Mouse (Mus musculus) forebrain, embryonic 15.5 days (tissue): ENCODE data around the gene Rab44. TPM values are rescaled to one million over a fixed set of nuclear protein-coding genes. Genes with fewer than 3 reads are reported as not detected.
"Not testable (repeated sequence)": the region's sequence is repeated elsewhere in the genome, so short reads cannot be mapped to it uniquely, and the experiment has no call there.

ENCODE experiments used
- ATAC-seq: fragments of 200-750 bp; cut with Nextera tagmentation; replicated peaks from 2 replicates; pipeline ENCODE4 v1.8.0; 2017; ENCODE audit warnings: mild to moderate bottlenecking, moderate TSS enrichment, moderate library complexity
- H3K27ac ChIP-seq: fragments of 300-500 bp; sonication (generic); replicated peaks from 2 replicates; pipeline ENCODE4 v1.5.1; 2015; ENCODE audit warnings: mild to moderate bottlenecking, inconsistent platforms
- H3K27me3 ChIP-seq: fragments of 300-500 bp; sonication (generic); 2 replicates; pipeline ENCODE4 v1.6.1; 2015; ENCODE audit warnings: inconsistent platforms
- H3K36me3 ChIP-seq: fragments of 300-500 bp; sonication (generic); 2 replicates; pipeline ENCODE4 v1.6.1; 2015; ENCODE audit warnings: mild to moderate bottlenecking, inconsistent platforms
- H3K4me1 ChIP-seq: fragments of 300-500 bp; sonication (generic); 2 replicates; pipeline ENCODE4 v1.6.1; 2015; ENCODE audit warnings: inconsistent platforms
- H3K4me2 ChIP-seq: fragments of 300-500 bp; sonication (generic); replicated peaks from 2 replicates; pipeline ENCODE4 v1.6.1; 2015; ENCODE audit warnings: mild to moderate bottlenecking, inconsistent platforms
- H3K4me3 ChIP-seq: fragments of 300-500 bp; sonication (generic); 2 replicates; pipeline ENCODE4 v1.5.1; 2015; ENCODE audit warnings: mild to moderate bottlenecking, inconsistent platforms
- H3K9ac ChIP-seq: fragments of 300-500 bp; sonication (generic); replicated peaks from 2 replicates; pipeline ENCODE4 v1.6.1; 2015; ENCODE audit warnings: mild to moderate bottlenecking, inconsistent platforms
- H3K9me3 ChIP-seq: fragments of 300-500 bp; sonication (generic); 2 replicates; pipeline ENCODE4 v1.6.1; 2016; ENCODE audit warnings: inconsistent platforms
- WGBS: fragments of 180-500 bp; shearing (Covaris S2); methylation state at CpG from one replicate; pipeline ENCODE4 v1.1.7; 2015; ENCODE audit warnings: mixed read lengths; 5-methylcytosine and 5-hydroxymethylcytosine counted together
- polyA plus RNA-seq: library from polyadenylated mRNA; unstranded; fragments of >200 nt; fragmentation: Nextera tagmentation; extraction: Ambion mirVana; gene quantifications from 2 replicates; pipeline ENCODE4 v1.2.1, GENCODE M21; 2015

Rab44 gene
- 0.05 TPM in 1 of 2 replicates, not detected in the other for polyA plus RNA-seq

GRCm38 (mm10) chr17:29113591-29114352, at the start of gene Rab44:
Gene Rab44 (plus strand): TSS chr17:29114145.
- no peaks in the 10 kb centered on the region for H3K27me3 ChIP-seq
- H3K9me3 ChIP-seq: no peaks in the 10 kb centered on the region

GRCm38 (mm10) chr17:29065245-29065940, 48.6 kb upstream of the Rab44 start:
- Histone ChIP-seq H3K36me3 (no peaks in the 10 kb centered on the region), H3K27me3 (no peaks in the 10 kb centered on the region), H3K9me3 (no peaks in the 10 kb centered on the region), H3K27ac (no peak overlapping the region), H3K4me1 (0 out of 2 replicates have a peak, but pooled peaks cover 3% of the 10 kb centered on the region), H3K9ac (no peak overlapping the region), H3K4me3 (no peak overlapping the region), H3K4me2 (no peak overlapping the region)
- ATAC-seq: no peak
- 81% methylated on average over 21 of the region's 21 CpGs for WGBS

More at GRCm38 (mm10) chr17:29113591-29114352, at the start of gene Rab44:
- Histone ChIP-seq H3K9ac (no peak within 1 kb of the TSS), H3K27ac (no peak within 1 kb of the TSS), H3K4me2 (no peak within 1 kb of the TSS), H3K4me3 (no peak within 1 kb of the TSS), H3K36me3 (no peaks in the 10 kb centered on the region), H3K4me1 (no peaks in the 10 kb centered on the region)
- WGBS: 96% methylated on average over 13 of the region's 13 CpGs
- ATAC-seq: no peak

- 94% methylated on average over 3 of the region's 3 CpGs for WGBS
- no peak for ATAC-seq
- Histone ChIP-seq H3K36me3 (no peaks in the 10 kb centered on the region), H3K4me2 (no peak overlapping the region), H3K4me1 (0 out of 2 replicates have a peak, but pooled peaks cover 3% of the 10 kb centered on the region), H3K27ac (no peak overlapping the region), H3K9ac (no peak overlapping the region), H3K27me3 (no peaks in the 10 kb centered on the region), H3K9me3 (no peaks in the 10 kb centered on the region), H3K4me3 (no peak overlapping the region)
Observed at GRCm38 (mm10) chr17:29065971-29066370, 48.0 kb upstream of the Rab44 start.

GRCm38 (mm10) chr17:29067416-29067815, 46.5 kb upstream of the Rab44 start:
- 85% methylated on average over 3 of the region's 3 CpGs for WGBS
- H3K27me3 ChIP-seq, H3K9me3 ChIP-seq, H3K4me1 ChIP-seq, H3K4me3 ChIP-seq, ATAC-seq, H3K4me2 ChIP-seq, H3K36me3 ChIP-seq, H3K9ac ChIP-seq, H3K27ac ChIP-seq: not testable (repeated sequence)

GRCm38 (mm10) chr17:29067847-29068246, 46.1 kb upstream of the Rab44 start:
- Histone ChIP-seq H3K4me2 (no peak overlapping the region), H3K27me3 (no peaks in the 10 kb centered on the region), H3K9me3 (no peaks in the 10 kb centered on the region), H3K9ac (no peak overlapping the region), H3K27ac (no peak overlapping the region), H3K4me1 (no peaks in the 10 kb centered on the region), H3K4me3 (no peak overlapping the region), H3K36me3 (no peaks in the 10 kb centered on the region)
- ATAC-seq: no peak
- 59% methylated on average over 5 of the region's 5 CpGs for WGBS

GRCm38 (mm10) chr17:29069063-29069462, 44.9 kb upstream of the Rab44 start:
- H3K27me3 ChIP-seq: no peaks in the 10 kb centered on the region
- 85% methylated on average over 10 of the region's 10 CpGs for WGBS
- H3K27ac ChIP-seq: no peak overlapping the region
- H3K4me3 ChIP-seq: no peak overlapping the region
- ATAC-seq: no peak
- H3K36me3 ChIP-seq: no peaks in the 10 kb centered on the region
- H3K9me3 ChIP-seq: no peaks in the 10 kb centered on the region
- H3K4me1 ChIP-seq: no peaks in the 10 kb centered on the region
- H3K4me2 ChIP-seq: no peak overlapping the region
- no peak overlapping the region for H3K9ac ChIP-seq

GRCm38 (mm10) chr17:29071820-29072219, 42.1 kb upstream of the Rab44 start:
- no peak overlapping the region for H3K4me2 ChIP-seq
- H3K9ac ChIP-seq: no peak overlapping the region
- H3K4me1 ChIP-seq: no peaks in the 10 kb centered on the region
- no peaks in the 10 kb centered on the region for H3K27me3 ChIP-seq
- no peak overlapping the region for H3K4me3 ChIP-seq
- H3K36me3 ChIP-seq: no peaks in the 10 kb centered on the region
- no peak overlapping the region for H3K27ac ChIP-seq
- ATAC-seq: no peak
- WGBS: 89% methylated on average over 5 of the region's 5 CpGs
- H3K9me3 ChIP-seq: no peaks in the 10 kb centered on the region

- Histone ChIP-seq H3K4me1 (peaks cover 1% of the 10 kb centered on the region), H3K27ac (no peak overlapping the region), H3K9ac (no peak overlapping the region), H3K36me3 (no peaks in the 10 kb centered on the region), H3K27me3 (no peaks in the 10 kb centered on the region), H3K4me3 (no peak overlapping the region), H3K9me3 (no peaks in the 10 kb centered on the region), H3K4me2 (no peak overlapping the region)
- ATAC-seq: no peak
- WGBS: 27% methylated on average over 11 of the region's 11 CpGs
Observed at GRCm38 (mm10) chr17:29072701-29073307, 41.1 kb upstream of the Rab44 start.

GRCm38 (mm10) chr17:29073313-29073712, 40.6 kb upstream of the Rab44 start:
- no peak overlapping the region for H3K27ac ChIP-seq
- no peak for ATAC-seq
- peaks cover 6% of the 10 kb centered on the region for H3K4me1 ChIP-seq
- H3K9ac ChIP-seq: no peak overlapping the region
- H3K9me3 ChIP-seq: no peaks in the 10 kb centered on the region
- H3K27me3 ChIP-seq: no peaks in the 10 kb centered on the region
- H3K4me2 ChIP-seq: no peak overlapping the region
- 59% methylated on average over 5 of the region's 5 CpGs for WGBS
- no peaks in the 10 kb centered on the region for H3K36me3 ChIP-seq
- H3K4me3 ChIP-seq: no peak overlapping the region

GRCm38 (mm10) chr17:29074085-29074484, 39.9 kb upstream of the Rab44 start:
- Histone ChIP-seq H3K4me2 (no peak overlapping the region), H3K9me3 (no peaks in the 10 kb centered on the region), H3K4me1 (peaks cover 9% of the 10 kb centered on the region), H3K27ac (no peak overlapping the region), H3K27me3 (no peaks in the 10 kb centered on the region), H3K9ac (no peak overlapping the region), H3K4me3 (no peak overlapping the region), H3K36me3 (no peaks in the 10 kb centered on the region)
- ATAC-seq: no peak
- 85% methylated on average over 13 of the region's 13 CpGs for WGBS

- Histone ChIP-seq H3K9ac (no peak overlapping the region), H3K4me2 (no peak overlapping the region), H3K27me3 (peaks cover 4% of the 10 kb centered on the region; the same call in 1 of the 2 replicates), H3K36me3 (no peaks in the 10 kb centered on the region), H3K4me3 (no peak overlapping the region), H3K9me3 (no peaks in the 10 kb centered on the region), H3K27ac (no peak overlapping the region), H3K4me1 (peaks cover 15% of the 10 kb centered on the region)
- WGBS: 89% methylated on average over 8 of the region's 8 CpGs
- no peak for ATAC-seq
Observed at GRCm38 (mm10) chr17:29076235-29076634, 37.7 kb upstream of the Rab44 start.
